Mouse (Mus musculus): ENCODE measurements around the gene Mrpl42. TPM values are rescaled to one million over a fixed set of nuclear protein-coding genes. Genes with fewer than 3 reads are reported as not detected.
"Not testable (repeated sequence)": the region's sequence is repeated elsewhere in the genome, so short reads cannot be mapped to it uniquely, and the experiment has no call there.

The Mrpl42 gene
- 100 to 1,000 TPM; 278 to 304 (median 295) TPM for total RNA-seq (2022)

DNA sequence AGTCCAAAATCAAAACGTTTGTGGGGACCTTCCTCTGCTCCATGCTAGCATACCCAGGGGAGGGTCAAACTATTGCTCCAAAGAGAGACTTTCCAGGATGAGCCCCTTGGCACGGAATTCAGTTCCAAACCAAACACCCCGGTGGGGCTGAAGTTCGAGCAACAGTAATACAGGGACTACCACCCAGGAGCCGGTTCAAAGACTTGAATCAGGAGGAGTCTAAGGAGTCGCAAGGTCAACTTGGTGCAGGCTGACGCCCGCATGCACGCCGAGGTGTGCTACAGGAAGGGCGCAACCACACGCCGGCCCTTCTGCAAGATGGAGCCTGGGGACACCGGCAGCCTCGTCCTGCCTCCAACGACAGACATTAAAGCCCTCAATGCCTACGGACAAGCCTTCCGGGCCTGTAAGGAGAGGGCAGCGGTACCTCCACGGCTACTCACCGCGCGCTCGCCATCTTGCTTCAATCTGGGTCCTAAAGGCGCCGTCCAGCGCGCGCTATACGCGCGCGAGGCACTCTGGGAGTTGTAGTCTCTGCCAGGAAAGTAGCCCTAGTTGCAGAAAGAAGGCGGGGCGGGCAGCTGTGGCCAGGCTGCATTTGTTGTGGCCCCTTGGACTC lies at the start of gene Mrpl42:
Gene Mrpl42, minus strand, starts transcription at position 478 of the 619 bp plus-strand sequence.
- peak; percentile 71 to 73 for DNase-seq (ENCODE audit: low spot score in 2 of 2)

DNA sequence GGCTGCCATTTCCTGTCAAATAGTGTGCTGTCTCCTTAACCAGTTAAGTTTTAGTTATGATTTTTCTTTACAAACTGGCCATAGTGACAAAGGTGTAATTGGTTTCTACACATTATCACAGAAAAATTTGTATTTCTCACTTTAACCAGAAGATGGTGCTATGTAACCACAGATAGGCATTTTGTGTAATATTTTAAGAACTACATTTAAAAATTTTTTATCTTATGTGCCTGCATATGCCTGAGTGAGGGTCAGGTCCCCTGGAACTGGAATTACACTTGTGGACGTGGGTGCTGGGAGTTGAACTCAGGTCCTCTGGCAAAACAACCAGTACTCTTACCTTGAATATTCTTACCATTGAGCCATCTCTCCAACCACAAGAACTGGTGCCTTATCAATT lies 48.8 kb upstream of the Mrpl42 start:
- no peak for DNase-seq (ENCODE audit: low spot score in 2 of 2)

- not testable (repeated sequence) for DNase-seq (ENCODE audit: low spot score in 2 of 2)
Measured at GRCm38 (mm10) chr10:95549080-95549479, 47.3 kb upstream of the Mrpl42 start.

GRCm38 (mm10) chr10:95548154-95548826 lies 46.5 kb upstream of the Mrpl42 start:
- no peak for DNase-seq (ENCODE audit: low spot score in 2 of 2)

DNA sequence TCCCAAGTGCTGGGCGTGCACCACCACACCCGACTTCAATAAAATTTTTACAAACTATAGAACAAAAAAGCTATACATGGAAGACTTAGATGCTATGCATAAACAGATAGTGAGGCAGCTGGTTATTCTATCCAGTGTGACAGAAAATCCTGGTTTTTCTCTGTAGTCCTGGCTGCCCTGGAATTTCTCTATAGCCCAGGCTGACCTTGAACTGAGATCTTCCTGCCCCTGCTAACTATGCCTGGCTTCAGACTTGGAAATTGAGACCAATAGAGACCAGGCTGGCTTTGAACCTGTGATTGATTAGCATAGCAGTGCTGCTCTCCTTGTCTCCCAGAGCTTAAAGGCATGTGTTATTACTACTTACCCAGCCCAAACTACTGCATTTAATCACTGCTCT lies 44.4 kb upstream of the Mrpl42 start:
- DNase-seq (ENCODE audit: low spot score in 2 of 2), result no peak

DNA sequence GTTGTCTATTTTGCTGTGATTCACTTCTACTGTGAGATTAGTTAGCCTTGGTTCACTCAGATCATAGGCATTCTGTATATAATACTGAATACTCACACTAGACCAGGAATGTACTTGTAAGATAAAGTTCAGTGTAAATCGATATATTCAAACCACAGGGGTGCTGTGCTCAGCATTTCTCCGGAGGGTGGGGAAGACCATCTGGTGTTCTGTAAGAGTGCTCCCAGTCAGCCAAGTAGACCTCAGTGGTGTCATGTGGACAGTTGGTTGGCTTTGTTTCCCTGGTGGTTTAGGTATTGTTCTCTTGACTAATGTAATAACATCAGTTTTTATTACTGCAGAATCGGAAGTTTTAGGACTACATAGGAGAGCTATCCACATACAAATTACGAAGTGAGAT lies 43.3 kb upstream of the Mrpl42 start:
- DNase-seq (ENCODE audit: low spot score in 2 of 2), result no peak

GRCm38 (mm10) chr10:95544651-95545050 lies 42.9 kb upstream of the Mrpl42 start:
- no peak for DNase-seq (ENCODE audit: low spot score in 2 of 2)

DNA sequence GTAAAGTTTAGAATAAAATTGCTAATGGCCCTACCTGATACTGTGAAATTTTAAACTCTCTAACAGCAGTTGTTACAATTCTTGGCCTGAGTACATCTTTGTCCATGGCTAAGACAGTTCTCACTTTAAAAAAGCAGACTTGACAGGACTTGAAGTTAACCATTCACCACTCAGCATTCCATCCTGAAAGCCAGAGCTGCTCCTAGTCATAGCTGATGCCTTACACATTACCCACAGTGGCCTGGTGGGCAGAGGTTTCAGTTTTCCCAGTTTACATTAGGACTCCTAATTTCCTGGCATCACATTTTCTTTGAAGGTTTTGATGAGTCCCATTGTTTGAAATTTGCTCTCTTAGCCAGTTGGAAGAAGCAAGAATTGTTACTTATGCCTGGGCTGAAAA lies 42.3 kb upstream of the Mrpl42 start:
- no peak for DNase-seq (ENCODE audit: low spot score in 2 of 2)

GRCm38 (mm10) chr10:95543377-95543776 lies 41.6 kb upstream of the Mrpl42 start:
- no peak for DNase-seq (ENCODE audit: low spot score in 2 of 2)

DNA sequence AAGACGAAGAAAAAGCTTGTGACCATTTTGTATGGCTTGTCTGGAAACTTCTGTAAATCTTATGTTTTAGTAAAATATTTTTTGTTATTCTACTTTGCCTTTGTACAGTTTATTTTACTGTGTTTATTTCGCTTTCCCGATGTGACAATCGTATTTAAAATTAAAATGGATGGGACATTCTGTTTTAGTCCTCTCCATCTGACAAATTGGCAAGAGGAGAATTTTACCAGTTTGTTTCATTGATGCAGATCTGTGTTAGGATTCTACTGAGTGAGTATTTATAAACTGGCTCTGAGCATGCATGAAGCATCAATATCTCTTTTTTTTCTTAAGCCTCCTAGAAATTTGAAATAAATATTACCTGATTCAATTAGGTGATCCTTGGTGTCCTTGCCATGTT lies 41.2 kb upstream of the Mrpl42 start:
- DNase-seq (ENCODE audit: low spot score in 2 of 2), result no peak

DNA sequence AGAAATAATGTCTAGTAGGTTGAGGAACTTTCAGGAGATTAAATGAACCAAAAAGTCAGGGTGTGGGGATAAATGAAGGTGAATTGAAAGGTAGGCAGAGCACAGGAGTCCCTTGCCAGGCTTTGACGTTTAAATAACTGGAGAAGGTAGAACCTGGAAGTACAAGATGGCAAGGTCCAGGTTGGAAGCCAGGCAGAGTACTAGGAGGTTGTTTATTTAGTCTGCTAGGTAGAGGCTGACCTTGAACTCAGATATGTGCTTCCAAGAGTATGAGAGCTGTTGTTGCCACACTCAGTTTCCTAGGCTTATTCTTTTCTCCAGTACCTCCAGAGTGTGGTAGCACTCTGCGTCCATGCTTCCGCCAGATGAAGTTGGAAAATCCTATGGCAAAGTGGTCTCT lies 38.1 kb upstream of the Mrpl42 start:
- DNase-seq (ENCODE audit: low spot score in 2 of 2), result no peak

GRCm38 (mm10) chr10:95539260-95539659 lies 37.5 kb upstream of the Mrpl42 start:
- no peak for DNase-seq (ENCODE audit: low spot score in 2 of 2)

GRCm38 (mm10) chr10:95536222-95536541 lies 34.4 kb upstream of the Mrpl42 start:
- DNase-seq (ENCODE audit: low spot score in 2 of 2), result no peak

DNA sequence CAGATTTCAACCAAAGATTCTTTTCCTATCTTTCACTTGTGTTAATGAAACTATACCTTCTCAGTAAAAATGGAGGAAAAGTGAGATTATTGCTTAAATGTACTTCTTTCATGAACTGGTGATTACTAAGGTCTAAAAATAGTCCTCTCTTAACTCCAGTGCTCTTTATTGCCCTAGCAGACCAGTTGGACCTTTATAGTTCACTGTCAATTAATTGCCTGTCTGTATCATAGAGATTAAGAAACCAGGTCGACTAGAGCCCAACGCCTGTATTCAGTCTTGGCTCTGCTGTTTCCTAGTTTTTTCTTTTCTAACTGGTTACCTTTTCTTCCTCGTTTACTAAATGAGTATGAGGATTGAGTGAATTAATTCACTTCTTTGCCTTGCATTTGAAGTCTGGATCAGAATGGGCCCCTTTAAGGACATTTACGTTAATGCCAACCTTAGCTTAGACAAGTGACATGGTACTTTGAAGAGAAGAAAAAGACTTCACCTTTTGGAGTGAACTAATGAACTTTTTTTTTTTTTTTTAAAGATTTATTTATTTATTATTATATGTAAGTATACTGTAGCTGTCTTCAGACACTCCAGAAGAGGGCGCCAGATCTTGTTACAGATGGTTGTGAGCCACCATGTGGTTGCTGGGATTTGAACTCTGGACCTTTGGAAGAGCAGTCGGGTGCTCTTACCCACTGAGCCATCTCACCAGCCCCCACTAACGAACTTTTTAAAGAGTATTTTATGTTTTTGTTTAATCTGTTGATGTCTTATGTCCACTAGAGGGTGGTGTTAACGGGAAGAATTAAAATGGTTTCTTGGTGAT lies 33.9 kb upstream of the Mrpl42 start:
- DNase-seq (ENCODE audit: low spot score in 2 of 2), result no peak

DNA sequence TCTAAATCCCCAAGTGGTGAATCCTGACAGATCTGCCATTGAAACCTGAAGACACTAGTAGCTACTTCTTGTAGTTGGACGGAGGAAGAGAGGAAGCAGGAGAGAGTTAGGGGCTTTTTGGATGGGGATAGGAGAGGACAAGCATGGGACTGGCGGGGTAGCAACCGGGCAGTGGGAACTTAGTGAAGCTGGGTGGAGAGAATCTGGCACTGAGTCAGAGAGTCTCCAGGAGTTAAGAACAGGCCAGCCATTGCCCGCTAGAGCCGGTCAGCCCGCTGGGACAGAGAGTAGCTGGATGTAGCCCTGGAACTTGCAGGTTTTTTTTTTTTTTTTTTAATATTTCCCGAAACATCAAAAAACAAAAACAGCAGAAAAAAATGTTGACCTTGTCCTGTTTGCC lies 31.6 kb upstream of the Mrpl42 start:
- DNase-seq (ENCODE audit: low spot score in 2 of 2), result no peak

- no peak for DNase-seq (ENCODE audit: low spot score in 2 of 2)
Measured at GRCm38 (mm10) chr10:95532916-95533315, 31.2 kb upstream of the Mrpl42 start.

- DNase-seq (ENCODE audit: low spot score in 2 of 2), result no peak
Measured at GRCm38 (mm10) chr10:95530551-95531121, 28.9 kb upstream of the Mrpl42 start.

GRCm38 (mm10) chr10:95526495-95527122 lies 24.9 kb upstream of the Mrpl42 start:
- no peak for DNase-seq (ENCODE audit: low spot score in 2 of 2)

DNA sequence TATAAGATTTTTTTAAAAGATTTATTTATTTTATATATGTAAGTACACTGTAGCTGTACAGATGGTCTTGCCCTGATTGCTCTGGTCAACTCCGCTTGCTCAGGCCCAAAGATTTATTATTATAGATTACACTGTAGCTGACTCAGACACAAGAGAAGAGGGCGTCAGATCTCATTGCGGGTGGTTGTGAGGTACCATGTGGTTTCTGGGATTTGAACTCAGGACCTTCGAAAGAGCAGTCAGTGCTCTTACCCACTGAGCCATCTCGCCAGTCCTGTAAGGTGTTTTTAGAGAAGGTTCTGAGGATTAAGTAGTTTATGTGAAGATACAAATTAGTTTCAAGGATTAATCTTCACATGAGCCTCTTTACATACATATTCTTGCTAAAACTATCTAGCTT lies 24.1 kb upstream of the Mrpl42 start:
- DNase-seq (ENCODE audit: low spot score in 2 of 2), result no peak

DNA sequence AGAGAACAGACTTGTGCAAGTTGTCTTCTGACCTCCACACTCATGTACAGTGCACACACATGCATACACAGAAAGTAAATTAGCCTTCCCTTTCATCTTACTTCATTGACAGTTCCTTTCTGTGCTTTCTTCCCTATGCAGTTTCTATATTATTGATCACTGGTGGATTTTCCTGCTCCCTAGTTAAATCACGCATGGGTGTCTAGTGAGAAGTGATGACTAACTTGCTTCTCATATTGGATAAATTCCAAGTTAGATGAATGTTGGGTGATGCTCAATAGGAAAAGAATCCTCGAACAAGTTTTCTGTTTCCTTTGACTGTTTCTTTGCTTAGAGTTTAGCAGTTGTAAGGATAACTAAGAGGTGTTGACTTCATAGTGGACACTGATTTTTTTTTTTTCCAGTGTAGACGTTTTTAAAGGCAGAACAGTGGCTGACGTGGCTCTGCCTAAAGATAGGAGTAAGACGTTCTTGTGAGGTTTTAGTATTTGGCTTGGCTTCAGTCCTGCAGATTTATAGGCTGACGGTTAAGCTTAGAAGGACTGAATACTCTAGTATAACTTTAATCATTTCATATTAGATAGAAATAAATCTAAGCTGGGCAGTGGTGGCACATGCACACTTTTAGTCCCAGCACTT lies 23.4 kb upstream of the Mrpl42 start:
- DNase-seq (ENCODE audit: low spot score in 2 of 2), result no peak

GRCm38 (mm10) chr10:95517656-95518055 lies 15.9 kb upstream of the Mrpl42 start:
- no peak for DNase-seq (ENCODE audit: low spot score in 2 of 2)

All from gastrocnemius, adult 8-10 months (tissue).